Mouse (Mus musculus) forelimb bud, embryonic 11.5 days (tissue): ENCODE measurements around the gene G3bp1.

Experiments used
- DNase-seq: peaks from one replicate; pipeline ENCODE4 v3.0.0-alpha.2; 2012; ENCODE audit warnings: low read depth, low spot score

G3bp1 gene

DNA sequence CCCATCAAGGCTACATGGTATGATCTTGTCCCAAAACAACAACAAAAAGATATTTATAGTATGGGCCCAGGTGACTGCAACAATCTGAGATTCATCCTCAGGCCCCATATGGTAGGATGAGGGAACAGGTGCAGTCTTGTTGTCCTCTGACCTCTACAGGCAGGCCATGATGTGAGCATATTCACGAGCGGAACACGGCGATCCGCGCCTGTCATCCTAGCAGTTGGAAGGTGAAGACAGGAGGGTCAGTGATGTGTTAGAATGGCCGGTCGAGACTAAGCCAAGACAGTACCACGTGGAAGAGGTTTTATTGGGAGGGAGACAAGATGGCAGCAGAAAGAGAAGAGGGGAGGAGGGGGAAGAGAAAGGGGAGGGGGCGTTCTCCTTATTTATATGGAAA, 4.8 kb upstream of the G3bp1 start:
- DNase-seq: no peak

DNA sequence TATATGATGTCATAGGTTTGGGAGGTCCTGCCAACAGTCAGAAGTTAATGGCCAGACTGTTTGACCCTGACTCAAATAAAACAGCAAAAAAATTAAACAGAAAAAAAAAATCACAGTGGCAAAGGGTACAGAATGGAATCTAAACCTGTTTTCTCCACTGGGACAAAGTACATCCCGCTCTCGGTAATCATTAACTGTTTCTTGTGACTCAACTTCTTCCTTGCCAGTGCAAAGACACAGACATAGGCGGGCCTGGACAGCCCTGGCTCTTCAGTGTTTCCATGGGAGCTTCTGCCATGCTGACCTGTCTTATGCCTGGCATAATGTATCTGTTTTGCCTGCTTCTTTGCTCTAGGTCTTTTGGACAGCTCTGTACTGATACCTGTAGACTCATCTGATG, 4.3 kb upstream of the G3bp1 start:
- no peak for DNase-seq

DNA sequence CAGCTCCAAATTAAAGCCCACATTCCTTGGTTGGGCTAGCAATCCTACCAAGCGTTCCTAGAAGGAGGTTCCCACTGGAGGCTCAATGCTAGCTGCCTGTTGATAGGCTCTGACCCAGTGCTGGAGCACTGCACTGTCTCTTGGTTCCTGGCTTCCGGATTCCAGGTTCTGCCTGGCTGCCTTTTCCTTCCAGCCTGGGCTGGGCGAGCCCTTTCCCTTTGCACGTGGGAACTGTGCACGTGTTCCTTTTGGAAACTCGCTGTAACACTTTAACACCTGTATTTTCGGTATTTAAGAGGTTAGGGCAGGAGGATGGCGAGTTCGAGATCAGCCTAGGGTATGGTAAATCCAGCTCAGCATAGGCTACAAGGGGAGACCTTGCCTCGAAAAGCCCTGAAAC, 1.5 kb upstream of the G3bp1 start:
- DNase-seq: no peak

DNA sequence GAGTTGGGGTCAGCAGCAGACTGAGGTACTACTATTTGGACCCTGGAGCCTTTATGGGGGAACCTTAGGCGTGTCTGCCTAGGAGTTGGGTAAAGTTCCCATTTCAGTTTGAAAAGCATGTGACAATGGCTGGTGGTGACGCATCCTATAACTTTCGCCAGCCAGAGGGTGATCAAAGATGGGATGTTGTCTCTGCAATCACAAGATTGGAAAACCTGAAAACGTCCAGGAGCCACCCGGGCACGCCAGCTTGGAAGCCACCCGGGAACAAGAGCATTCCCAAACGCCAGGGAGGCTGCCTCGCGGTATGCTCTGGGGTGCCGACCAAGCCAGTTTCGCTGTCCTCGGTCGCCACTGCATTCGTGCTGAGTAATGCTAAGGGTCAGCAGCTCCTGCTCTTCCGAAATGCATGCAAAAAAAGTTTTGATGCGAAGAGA, 856 bp upstream of the G3bp1 start:
- DNase-seq: no peak

DNA sequence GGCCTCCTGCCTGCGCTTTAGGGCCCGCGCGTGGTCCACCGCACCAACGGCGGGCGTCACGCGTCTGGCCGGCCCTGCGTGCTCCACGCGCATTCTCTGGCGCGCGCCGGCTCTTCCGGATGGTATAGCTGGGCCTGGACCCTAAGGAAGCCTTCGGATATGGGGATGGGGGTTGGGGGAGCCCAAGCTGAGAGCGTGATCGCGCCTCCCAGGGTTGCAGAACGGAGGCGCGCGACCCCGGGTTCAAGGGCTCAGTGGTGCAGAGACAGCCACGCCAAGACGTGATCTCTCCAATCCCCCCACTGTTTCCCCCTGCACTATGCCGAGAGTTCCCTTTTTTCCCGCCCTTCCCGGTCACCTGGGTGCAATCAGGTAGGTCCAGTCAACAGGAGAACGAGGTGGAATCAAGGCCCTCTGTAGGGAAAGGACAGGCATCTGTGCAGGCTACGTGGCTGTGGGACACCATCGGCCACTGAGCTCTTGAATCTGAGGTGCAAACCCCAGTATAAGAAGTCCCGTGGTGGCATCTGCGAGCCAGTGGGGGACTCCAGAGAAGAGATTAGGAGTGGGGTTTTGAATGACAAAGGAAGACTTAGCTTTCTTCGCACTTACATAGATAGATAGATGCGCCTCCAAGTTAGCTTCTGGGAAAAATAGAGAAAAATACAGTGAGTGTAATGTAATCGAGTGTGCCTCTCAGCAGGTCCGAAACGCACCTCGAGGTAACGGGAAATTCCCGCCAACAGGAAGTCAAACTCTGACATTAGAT, 622 bp downstream of the G3bp1 start:
- DNase-seq: peak; percentile 27

DNA sequence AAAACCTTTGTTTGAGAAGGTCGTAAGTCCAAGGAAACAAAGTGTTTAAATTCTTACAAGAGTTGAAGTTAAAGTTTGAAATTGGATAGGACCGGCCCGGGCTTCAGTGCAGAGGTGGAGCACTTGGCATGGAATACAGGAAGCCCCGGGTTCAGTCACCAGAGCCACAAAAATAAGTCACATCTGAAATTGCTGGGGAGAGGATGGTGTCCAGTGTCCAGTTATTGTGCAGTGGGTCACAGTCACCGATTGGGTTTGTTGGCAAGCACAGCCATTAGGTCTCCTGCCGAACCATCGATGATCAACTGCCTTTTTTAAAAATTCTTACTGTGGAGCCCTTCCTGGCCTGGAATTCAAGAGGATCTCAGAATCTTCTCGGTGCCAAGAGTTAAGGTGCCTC, 1.3 kb downstream of the G3bp1 start:
- no peak for DNase-seq

DNA sequence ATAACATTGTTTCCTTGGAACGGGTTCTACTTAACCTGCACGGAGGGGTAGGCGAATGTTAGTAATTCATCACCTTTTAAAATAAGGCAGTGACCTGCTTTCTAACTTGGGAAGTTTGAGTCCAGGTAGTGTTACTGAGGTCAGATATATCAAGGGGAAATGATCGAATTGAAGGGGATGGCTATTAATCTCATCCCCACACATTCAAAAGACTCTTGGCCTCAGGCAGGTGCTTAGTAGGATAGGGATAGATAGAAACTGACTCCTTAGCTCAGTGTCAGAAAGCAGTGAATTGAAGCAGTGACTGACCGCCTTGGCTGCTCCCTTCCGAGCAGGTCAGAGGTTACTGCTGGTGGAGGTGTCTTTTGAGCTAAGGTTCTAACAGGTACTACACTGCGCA, 2.0 kb downstream of the G3bp1 start:
- no peak for DNase-seq

DNA sequence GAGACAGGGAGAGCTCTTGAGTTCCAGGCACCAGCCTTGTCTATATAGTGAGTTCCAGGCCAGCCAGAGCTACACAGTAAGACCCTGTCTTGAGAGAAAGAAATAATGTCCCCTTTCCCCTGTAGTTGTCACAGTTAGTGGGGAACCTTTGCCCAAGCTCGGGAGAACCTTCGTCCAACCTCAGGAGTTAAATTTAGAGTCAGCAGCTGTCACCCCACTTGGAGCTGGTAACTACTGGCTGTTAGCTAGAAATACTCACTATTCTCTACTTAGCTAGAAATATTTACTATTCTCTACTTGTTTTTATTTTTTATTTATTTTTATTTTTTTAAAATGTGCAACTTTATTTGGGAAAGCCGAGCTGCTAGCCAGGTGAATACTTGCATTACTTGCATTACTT, 3.7 kb downstream of the G3bp1 start:
- DNase-seq: no peak

DNA sequence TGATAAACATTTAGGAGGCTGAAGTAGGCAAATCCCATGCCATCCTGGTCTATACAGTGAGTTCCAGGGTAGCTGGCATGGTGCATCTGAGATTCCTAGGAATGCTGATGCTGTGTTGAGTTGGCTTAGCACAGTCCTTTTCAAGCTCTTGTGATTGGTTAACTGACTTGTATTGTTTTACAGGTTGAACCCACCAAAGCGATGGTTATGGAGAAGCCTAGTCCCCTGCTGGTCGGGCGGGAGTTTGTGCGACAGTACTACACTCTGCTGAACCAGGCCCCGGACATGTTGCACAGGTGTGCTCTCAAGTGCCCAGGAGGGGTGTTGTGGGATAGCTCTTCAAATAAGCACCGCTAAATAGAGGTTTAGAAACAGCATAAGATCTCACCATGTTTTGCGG, 16.0 kb downstream of the G3bp1 start:
- DNase-seq: no peak

DNA sequence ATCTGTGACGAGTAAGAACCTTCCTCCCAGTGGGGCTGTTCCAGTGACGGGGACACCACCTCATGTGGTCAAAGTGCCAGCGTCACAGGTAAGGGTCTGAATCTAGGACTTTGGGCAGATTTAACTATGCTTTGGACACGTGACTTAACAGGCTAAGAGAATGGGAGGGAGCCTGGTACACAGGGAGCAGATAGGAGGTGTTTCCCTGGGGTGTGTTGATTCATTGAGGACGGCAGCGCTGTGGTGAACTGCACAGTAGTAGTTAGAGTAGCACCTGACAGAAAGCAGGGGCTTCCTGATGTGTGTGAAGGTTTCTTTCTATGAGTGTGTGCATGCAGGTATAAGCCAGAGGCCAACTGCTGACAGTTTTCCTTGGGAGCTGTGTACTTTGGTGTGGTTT, 26.7 kb downstream of the G3bp1 start:
- DNase-seq: no peak

DNA sequence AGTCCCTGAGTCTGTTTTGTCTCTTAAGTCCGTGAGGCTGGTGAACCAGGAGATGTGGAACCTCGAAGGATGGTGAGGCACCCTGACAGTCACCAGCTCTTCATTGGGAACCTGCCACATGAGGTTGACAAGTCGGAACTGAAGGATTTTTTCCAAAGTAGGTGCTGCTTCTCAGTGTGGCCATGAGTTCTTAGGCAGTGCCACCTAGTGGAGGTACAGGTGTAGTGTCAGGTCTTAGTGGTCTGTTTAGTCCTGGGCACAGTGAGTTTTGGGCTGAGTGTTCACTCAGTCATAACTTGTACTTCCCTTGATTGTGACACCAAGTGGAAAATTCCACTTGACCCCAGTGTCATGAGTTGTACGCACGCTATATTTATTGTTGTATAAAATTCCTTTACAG, 28.4 kb downstream of the G3bp1 start:
- DNase-seq: peak; percentile 53

DNA sequence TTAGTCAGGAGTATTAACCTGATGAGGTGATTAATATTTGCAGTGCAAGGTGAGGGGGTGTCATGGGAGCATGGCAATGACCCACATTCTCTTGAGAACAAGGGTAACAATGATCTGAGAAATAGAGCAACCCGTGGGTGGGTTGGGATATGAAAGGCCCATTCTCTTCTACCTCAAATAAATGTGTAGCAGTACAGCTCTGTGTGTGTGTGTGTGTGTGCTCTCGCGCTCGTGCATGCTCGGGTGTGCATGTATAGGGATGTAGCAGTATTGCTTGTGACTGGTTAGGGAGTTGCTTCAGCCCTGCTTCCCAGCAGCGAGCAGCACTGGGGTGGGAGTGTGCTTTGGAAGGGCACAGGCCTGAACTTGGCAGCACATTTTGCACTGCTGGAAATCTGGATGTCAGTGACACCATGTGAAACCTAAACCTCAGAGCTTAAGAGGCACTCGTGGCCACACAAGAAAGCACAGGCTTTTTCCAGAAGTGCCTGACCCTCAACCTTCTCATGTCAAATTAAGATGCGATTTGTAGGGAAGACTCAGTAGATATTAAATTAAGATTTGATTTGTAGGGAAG, 32.6 kb downstream of the G3bp1 start:
- DNase-seq: no peak

DNA sequence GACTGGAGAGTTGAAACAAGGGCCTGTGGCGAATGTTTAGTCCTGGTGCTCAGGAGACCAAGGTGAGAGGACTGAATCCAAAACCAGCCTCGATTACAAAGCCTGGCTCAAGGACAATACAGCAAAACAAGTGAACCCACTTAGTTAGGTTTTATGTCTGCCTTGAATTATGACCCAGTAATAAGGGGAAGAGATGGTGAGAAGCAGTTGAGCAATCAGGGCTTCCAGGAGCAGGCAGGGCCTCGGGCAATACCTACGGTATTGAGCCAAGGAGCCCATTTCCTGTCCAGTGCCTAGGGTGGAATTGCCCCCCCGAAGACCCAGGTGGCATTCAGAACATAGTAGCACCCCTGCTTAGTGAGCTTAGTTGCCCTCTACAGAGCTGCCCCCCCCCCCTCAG, 33.4 kb downstream of the G3bp1 start:
- DNase-seq: no peak

DNA sequence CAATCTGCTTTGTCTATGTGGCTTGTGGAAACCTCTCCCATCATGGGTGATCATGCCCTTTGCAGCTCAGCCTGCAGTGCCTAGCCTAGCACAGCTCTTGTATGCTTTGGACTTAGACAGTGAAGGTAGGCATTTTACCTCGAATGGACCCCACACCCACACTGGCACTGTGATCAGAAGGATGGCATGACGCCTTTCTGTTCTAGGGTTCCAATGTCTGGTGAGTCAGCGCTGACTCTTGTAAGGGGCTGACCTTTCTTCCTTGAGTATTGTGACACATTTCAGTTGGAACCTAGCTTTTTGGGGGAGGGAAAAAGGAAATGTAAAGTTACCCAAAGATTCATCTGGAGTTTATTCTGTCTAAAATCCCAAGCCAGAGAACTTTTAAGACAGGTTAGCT, 36.0 kb downstream of the G3bp1 start:
- no peak for DNase-seq

DNA sequence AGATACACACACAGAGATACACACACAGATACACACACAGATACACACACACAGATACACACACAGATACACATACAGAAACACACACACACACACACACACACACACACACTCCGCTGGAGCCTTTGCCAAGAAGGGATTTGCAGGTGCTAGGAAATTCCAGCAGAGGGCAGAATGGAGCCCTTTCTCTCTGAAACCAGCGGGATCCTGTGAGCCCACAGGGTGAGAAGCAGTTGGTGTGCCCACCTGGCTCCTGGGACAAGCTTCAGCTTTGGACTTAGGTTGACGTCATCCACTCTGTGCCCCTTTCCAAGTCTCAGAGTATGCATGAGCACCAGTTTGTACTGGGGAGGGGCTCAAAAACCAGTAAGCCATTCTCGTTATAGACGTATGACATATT, 41.9 kb downstream of the G3bp1 start:
- DNase-seq: no peak

DNA sequence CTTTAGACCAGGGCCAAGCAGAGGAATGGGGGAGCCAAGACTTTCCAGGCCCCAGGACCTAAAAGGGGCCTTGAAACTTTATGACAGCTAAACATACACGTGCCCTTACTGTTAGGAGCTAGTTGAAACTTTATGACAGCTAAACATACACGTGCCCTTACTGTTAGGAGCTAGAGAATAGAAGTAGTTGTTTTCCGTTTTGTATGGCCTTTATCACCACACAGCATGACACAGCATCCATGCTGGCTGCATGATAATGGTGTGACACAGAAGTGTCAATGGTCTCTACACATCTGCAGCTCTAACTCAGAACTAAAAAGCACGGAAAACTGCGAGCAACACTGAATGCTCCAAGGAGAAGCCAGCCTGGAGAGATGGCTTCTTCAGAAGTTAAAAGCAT, 48.2 kb downstream of the G3bp1 start:
- no peak for DNase-seq

DNA sequence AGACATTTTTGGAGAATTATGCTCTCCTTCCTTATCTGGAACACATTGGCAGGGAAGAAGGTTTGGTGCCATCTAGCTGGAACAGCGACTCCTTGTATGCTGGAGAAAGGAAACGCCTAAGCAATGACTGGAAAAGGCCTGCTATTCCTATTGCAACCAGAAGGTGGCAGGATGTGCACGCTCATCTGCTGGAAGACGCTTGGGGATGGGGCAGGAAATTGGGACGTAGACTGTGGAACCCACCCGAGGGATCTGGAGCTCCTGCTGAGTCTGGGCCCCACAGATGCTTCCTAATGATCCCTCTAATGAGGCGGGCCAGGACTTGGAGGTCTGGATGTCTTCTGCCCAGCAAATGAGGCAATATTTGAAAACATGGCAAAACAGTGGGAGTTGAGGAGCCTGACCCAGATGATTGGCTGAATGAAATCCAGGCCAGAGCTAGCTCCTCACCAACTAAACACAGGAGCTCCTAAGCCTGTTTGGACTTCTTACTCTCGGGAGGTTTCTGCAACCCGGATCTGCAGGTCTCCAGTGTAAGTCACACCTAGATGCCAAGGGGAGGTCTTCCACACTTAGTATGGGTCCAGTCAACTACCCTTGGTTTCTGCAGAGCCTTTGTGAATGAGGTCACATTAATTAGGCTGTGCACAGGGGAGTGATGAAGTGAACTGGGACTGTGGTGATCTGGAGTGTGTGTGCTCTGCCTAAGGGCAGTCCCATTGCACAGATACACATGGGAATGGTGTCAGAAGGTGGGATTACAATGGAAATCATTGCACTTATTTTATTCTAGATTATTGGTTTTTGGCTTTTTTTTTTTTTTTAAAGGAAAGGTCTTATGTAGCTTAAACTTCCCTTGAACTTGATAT, 49.6 kb downstream of the G3bp1 start:
- peak; percentile 73 for DNase-seq

DNA sequence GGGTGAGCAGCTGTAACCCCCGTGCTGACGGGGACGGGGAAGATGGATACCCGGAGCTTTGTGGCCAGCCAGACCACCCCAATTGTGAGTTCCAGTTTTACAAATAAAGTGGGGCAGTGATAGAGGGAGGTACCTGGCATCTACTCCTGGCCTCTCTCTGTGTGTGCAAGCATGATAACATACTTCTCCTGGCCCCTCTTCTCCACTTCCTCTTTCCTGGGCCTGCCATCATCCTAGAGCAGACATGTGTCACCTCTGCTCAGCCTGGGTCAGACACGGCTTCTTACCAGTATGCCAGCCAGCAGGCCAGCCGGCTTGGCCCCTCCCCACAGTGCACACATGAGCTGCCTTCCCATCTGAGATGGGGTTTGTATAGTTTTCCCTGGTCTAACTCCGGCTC, 61.3 kb downstream of the G3bp1 start:
- DNase-seq: no peak

DNA sequence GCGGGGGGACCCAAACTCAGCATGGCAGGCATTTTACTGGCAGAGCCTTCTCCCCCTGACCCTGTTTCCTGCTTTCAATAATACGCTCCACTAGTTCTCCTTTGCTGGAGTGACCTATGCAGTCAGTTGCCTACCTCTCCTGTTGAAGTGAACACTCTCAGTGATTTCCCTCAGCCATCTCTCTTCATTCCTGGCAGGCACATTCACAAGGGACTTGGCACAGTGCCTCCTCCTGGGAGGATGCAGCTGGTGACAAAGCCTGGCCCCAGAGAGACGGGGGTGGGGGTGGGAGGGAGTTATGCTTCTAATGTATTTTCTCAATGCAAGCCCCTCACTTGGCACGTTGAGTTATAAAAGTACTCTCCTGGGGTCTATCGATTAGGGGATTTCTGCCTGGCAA, 63.9 kb downstream of the G3bp1 start:
- no peak for DNase-seq

DNA sequence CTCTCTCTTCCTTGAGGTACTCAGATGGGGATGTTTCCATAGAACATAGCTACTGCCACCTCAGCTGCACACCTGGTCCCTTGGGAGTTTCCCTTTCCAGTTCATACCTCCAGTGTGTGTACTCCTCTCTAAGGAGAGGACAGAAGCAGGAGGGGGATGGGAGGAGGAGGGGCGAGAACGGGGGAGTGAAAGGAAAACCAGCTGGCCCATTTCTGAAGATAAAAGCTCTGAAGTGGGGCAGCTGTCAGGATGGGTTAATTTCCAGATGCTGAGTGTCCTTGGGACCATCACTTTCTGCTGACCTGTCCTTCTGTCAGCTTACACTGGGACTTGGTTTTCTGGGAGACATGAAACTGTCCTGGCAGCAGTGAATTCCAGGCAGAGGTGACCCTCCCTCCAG, 65.3 kb downstream of the G3bp1 start:
- no peak for DNase-seq

DNA sequence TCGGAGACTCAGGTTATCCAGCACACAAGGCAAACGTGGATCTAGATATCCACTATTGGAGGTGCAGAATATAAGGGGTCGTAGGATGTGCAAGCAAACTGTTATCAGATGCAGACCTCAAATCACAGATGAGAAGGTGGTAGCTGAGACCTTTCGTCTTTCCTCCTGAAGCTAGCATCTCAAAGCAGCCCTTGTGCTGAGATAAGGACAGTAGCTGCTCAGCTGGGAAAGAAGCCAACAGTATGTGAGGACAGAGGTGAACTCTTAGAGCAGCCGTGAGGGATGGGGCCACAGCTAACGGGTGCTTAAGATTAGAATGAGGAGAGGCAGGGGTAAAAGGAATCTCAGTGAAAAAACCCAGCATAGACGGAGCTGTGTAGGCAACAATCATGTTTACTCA, 72.6 kb downstream of the G3bp1 start:
- no peak for DNase-seq

DNA sequence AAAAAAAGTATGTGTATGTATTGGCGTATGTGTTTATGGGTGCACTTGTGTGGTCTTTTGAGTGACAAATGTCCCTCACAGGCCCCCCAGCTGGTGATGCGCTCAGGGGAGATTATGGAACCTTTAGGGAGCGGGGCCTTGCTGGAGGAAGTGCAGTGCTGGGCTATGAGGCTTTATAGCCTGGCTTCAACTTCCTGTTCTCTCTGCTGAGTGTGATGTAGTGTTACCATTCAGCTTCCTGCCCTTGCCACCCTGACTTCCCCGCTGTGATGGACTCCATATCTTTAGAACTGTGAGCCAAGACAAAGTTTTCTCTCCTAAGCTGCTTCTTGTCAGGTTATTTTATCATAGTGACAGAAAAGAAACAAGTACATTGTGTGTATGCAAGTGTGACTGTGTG, 73.2 kb downstream of the G3bp1 start:
- no peak for DNase-seq

DNA sequence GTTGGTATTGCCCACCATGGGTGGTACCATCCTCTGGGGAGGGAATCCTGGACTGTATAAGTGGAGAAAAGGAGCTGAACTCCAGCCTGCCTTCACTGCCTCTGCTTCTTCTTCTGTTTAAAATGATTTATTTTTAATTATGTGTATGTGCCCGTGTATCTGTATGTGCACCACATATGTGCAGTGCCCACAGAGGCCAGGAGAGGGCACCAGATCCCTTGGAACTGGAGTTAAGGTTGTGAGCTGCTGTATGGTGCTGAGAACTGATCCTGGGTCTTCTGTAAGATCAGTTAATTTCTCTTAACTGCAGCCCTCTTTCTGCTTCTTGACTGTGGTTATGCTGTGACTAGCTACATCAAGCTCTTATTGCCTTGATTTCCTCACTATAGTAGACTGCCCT, 76.2 kb downstream of the G3bp1 start:
- DNase-seq: no peak
